Mouse (Mus musculus): ENCODE data around the gene Prickle2.

GRCm38 (mm10) chr6:92499449-92499848 lies 206.5 kb downstream of the Prickle2 start:
- no peak for TF ChIP-seq CTCF (IDR thresholded peaks at IDR 0.05; ENCODE audit: borderline replicate concordance, insufficient read depth, low read depth, low read length)
- no peak for TF ChIP-seq POLR2A (IDR thresholded peaks at IDR 0.05; ENCODE audit: borderline replicate concordance, insufficient read depth, low read length)
